In the genomic region with DNA sequence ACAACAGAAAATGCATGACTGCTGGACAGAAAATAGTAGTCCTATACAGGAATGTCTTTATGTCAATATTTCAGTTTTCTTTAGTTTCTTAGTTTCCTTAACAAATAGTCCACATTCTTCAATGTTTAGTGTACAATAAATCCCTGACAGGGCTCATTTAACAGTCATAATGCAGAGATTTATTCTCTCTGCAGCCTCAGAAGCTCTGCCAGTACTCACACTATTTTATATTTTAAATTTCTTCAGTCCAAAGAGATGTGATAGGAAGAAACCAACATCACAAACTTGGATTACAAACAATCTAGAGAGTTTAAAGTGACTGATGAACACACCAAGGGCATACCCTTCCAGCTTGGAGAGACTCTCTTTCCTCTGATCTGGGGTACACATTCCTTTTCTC, we compare ENCODE assay signal across 28 mouse cellular contexts.
"Had no signal": no experiment of that assay in that cellular context is flagged by ENCODE, and none has a peak within 500 bp of the region (broad histone marks: within the 10 kb centered on the region; RNA-seq: fewer than 3 reads in every experiment).

No protein-coding gene starts in this region.

- H3K9ac ChIP-seq: embryonic facial prominence, embryonic 12.5 days; embryonic facial prominence, embryonic 13.5 days; embryonic facial prominence, embryonic 15.5 days; forebrain, embryonic 12.5 days; forebrain, embryonic 13.5 days; forebrain, embryonic 15.5 days; forebrain, postnatal 0 days had no signal

- DNase-seq: cerebellum, adult 8-10 months; cerebellum, adult 9-10 months; cerebellum, adult 9-11 months; cerebellum, postnatal 10 days; cerebellum, postnatal 14 days; cerebellum, postnatal 25 days; cerebellum, postnatal 36 days; embryo, embryonic 11 days; forebrain, postnatal 0 days; gastrocnemius, adult 2 months; gastrocnemius, postnatal 10 days; gastrocnemius, postnatal 14 days; gastrocnemius, postnatal 25 days; gastrocnemius, postnatal 36 days; heart, adult 11 months; heart, adult 18-20 months; heart, adult 2 months had no signal

- H3K4me1 ChIP-seq: embryonic facial prominence, embryonic 10.5 days; embryonic facial prominence, embryonic 12.5 days; embryonic facial prominence, embryonic 13.5 days; embryonic facial prominence, embryonic 15.5 days; forebrain, embryonic 10.5 days; forebrain, embryonic 12.5 days; forebrain, embryonic 13.5 days; forebrain, embryonic 15.5 days had no signal

- H3K36me3 ChIP-seq: embryonic facial prominence, embryonic 10.5 days; embryonic facial prominence, embryonic 12.5 days; embryonic facial prominence, embryonic 13.5 days; embryonic facial prominence, embryonic 15.5 days; forebrain, embryonic 10.5 days; forebrain, embryonic 12.5 days; forebrain, embryonic 15.5 days had no signal

- H3K9me3 ChIP-seq: embryonic facial prominence, embryonic 10.5 days; embryonic facial prominence, embryonic 12.5 days; embryonic facial prominence, embryonic 13.5 days; embryonic facial prominence, embryonic 15.5 days; forebrain, embryonic 10.5 days; forebrain, embryonic 12.5 days; forebrain, embryonic 13.5 days; forebrain, embryonic 15.5 days had no signal

- H3K27me3 ChIP-seq: embryonic facial prominence, embryonic 12.5 days; embryonic facial prominence, embryonic 13.5 days; embryonic facial prominence, embryonic 15.5 days; forebrain, embryonic 12.5 days; forebrain, embryonic 13.5 days; forebrain, embryonic 15.5 days had no signal

- ATAC-seq: forebrain, embryonic 13.5 days; forebrain, embryonic 14.5 days; forebrain, embryonic 15.5 days; forebrain, embryonic 16.5 days; forebrain, postnatal 0 days had no signal

- H3K4me3 ChIP-seq: embryonic facial prominence, embryonic 10.5 days; embryonic facial prominence, embryonic 12.5 days; embryonic facial prominence, embryonic 13.5 days; embryonic facial prominence, embryonic 15.5 days; erythroblast, embryonic 14.5 days; forebrain, embryonic 10.5 days; forebrain, embryonic 12.5 days; forebrain, embryonic 13.5 days; forebrain, embryonic 15.5 days; gastrocnemius, adult 2 months; heart, adult 2 months had no signal

- H3K4me2 ChIP-seq: embryonic facial prominence, embryonic 12.5 days; embryonic facial prominence, embryonic 13.5 days; embryonic facial prominence, embryonic 15.5 days; forebrain, embryonic 12.5 days; forebrain, embryonic 13.5 days; forebrain, embryonic 15.5 days had no signal

- H3K27ac ChIP-seq: embryonic facial prominence, embryonic 10.5 days; embryonic facial prominence, embryonic 12.5 days; embryonic facial prominence, embryonic 13.5 days; embryonic facial prominence, embryonic 15.5 days; forebrain, embryonic 10.5 days; forebrain, embryonic 12.5 days; forebrain, embryonic 13.5 days; forebrain, embryonic 15.5 days; gastrocnemius, adult 2 months; heart, adult 2 months had no signal
